Mouse (Mus musculus) lung, adult 2 months (tissue): Measurements from ENCODE around the gene Elane.

ENCODE experiments used
- CTCF ChIP-seq: fragments of 200-500 bp; IDR thresholded peaks from 2 replicates; pipeline ENCODE4 v1.5.1; 2011; ENCODE audit warnings: mild to moderate bottlenecking, low read length, control low read depth; ENCODE audit not compliant: insufficient read depth
- POLR2A ChIP-seq: fragments of 200-500 bp; IDR thresholded peaks from 2 replicates; pipeline ENCODE4 v1.6.1; 2011; ENCODE audit warnings: low read depth, mild to moderate bottlenecking, control low read depth, low read length, borderline replicate concordance; ENCODE audit errors: extremely low read depth

DNA sequence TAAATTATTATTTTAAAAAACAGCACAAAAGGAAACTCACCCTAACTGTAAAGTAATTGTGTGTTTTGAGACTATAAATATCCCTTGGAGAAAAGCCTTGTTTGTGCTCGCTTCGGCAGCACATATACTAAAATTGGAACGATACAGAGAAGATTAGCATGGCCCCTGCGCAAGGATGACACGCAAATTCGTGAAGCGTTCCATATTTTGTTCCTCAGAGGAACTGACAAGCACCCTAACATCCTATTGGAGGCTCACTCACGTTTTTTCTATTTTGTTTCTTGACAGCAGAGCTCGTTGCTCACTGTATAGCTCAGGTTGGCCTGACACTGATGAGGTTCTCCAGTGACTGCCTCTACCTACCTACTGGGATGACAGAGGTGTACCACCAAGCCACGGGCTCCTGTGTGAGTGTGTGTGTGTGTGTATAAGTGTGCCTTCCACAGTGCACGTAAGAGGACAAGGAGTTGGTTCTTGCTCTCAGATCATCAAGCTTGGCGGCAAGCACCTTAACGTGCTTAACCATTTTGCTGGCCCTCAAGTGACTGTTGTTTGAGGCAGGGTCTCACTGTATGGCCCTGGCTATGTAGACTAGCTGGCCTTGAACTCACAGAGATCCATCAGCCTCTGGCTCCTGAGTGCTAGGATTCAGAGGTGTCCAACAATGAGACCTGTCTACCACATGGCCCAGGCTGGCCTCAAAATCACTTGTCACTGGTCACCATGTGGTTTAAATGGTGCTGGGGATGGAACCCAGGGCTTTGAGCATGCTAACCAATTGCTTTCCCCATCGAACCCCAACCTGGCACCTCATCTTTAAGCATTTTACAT lies 23.3 kb downstream of the Elane start:
- TF ChIP-seq POLR2A = no peak
- TF ChIP-seq CTCF = no peak
